Mouse (Mus musculus): ENCODE results near the gene Ddx23.

- no peak for TF ChIP-seq CTCF (IDR thresholded peaks at IDR 0.05; ENCODE audit: low read depth, low read length)
- TF ChIP-seq POLR2AphosphoS5 (IDR thresholded peaks at IDR 0.05; ENCODE audit: insufficient replicate concordance, low read depth, low read length) = no peak
Measured at GRCm38 (mm10) chr15:98691486-98692147, 28.9 kb upstream of the Ddx23 start.

Data from G1E (cell line).